Mouse (Mus musculus) lung, postnatal 10 days (tissue): ENCODE data around the gene Rpap2.

Experiments
- DNase-seq: peaks from one replicate; pipeline ENCODE4 v3.0.0; 2021

The Rpap2 gene

DNA sequence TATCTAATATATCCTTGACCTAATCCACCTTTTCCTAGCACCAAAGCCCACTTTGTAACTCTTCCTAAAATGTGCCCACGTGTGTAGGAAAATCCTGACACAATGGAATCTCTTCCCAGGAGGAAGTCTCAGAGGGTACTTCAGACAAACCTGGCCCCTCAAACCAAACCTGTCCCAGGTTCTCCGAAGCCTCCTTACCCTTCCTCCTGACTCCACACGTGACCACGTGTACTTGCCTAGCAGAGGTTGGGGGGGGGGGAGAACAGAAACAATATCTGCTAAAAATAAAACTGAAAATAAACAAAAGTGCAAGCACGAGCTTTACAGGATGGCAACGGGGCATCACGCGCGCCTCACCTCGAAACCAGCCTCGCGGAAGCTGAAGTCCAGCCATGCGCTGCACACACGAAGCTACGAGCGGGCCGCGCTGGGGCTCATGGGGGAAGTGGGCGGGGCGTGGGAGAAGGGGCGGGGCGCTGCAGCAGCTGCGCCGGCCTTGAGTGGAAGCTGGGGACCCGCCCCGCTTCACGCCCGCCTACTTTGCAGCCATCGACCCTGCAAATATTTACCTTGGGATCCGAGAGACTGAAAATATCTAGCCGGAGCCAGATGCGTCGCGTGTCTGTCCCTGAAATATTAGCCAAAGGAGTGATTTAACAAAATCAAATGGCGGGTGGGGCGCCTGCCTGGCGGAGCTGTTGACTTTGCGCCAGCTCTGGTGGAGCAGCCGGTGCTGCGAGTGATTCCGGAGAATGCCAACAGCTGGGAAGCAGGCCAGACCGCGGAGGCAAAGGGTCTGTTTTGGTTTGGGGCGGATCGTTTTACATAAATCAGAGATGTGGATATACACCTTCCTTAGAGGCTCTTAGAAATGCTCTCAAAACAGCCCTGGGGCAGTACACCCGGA is 90.7 kb downstream of the Rpap2 start:
- peak; percentile 70 for DNase-seq

DNA sequence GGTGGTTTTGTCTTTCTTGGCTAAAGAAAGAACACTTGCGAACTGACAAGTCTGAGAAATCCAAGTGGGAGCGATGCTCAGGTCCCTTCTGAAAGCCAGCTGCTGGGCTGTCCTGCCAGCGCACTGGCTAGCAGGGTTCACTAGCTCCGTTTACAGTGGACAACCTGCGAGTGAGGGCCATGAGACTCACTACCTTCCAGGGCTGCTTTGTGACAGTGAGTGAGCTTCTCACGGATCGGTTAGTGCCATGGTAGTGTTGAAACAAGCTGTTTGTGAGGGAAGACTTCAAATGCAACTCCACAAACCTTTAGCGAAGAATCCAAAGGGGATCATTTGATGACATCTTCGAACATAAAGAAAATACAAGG is 91.3 kb downstream of the Rpap2 start:
- no peak for DNase-seq

DNA sequence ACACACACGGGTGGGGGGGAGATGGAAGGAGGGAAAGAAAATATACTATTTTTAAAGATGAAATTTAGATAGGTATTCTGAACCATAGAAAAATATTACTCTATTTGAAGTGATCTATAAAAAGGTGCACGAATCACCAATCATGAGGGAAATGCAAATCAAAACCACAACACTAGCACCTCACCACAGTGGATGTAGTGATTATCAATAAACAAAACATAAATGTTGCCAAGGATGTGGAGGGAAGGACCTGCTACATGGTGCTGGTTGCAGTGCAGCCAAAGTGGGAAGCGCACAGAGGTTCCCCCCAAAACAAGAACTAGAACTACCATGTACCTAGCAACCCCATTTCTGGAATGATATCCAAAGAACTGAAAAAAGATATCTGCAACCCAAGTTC is 97.8 kb downstream of the Rpap2 start:
- no peak for DNase-seq

DNA sequence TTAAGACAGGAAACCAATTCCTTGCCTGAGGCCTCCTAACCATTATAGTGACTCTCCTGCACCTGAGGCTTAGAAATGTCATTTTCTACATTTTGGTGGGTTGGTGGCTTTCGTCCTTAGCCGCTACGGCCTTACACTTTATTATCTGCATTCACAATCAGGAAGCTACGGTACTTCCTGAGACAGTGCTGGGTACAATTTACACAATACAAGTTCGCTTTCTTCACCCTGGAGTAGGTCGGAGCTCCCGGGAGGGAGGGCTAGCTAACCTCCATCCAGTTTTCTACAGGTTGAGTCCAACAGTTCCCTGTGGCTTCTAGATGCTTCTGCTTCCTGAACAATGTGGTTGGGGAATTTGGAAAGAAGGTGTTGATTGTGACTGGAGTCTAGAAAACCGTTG is 101.7 kb downstream of the Rpap2 start:
- DNase-seq: no peak

DNA sequence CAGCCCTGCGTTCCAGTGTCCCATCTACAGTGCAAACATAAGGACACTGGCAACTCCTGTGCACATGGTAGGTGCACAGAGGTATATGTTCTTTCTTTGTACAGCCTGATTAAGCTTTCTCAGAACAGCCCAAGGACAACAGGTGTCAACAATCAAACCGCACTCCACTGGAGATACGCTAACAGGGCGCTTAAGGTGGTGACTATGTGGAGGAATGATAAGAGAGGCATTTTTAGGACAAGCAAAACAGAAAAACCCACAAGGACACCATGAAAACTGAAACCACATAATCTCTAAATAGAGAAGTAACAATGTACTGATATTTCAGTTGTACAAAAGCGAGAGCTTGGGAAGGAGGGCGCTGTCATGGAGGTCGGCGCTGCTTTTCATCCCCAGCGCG is 103.7 kb downstream of the Rpap2 start:
- no peak for DNase-seq

DNA sequence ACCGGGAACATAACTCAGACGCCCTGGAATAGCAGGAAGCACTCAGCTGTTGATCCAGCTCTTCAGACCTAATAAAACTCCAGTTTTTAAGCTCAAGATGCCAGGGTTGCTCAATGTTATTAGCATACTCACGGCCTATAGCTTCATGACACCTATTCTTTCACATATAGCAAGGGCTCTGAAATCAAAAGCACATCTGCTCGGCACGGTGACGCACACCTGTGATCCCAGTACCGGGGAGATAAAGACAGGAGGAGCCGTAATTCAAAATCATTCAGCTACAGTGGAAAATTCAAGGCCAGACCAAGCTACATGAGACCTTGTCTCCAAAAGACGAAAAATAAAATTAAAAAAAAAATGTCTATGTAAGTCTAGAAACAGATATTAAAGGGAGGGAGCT is 104.5 kb downstream of the Rpap2 start:
- no peak for DNase-seq

DNA sequence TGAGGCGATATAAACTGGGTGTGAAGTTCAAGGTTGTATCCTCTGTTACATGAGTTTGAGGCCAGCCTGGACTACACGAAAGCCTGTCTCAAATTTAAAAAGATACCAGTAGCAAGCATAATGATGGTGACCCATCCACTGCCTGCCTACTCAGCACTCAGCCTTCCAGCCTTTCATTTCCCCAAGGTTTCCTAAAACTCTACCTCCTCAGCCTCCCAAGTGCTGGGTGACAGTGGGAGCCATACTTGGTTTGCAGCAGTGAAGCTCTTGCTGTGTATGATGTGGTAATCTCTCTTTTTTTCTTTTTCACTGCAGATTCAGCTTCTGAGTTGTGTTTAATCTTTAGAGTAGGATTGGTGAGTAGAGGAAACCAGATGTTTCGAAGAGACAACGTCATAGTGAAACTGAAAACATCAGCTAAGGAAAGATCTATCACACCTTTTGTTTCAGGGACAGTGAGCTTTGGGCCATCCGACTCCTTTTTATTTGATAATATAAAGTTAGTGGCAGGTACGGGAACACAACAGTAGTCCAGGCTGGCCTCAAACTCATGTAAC is 106.1 kb downstream of the Rpap2 start:
- DNase-seq: no peak

DNA sequence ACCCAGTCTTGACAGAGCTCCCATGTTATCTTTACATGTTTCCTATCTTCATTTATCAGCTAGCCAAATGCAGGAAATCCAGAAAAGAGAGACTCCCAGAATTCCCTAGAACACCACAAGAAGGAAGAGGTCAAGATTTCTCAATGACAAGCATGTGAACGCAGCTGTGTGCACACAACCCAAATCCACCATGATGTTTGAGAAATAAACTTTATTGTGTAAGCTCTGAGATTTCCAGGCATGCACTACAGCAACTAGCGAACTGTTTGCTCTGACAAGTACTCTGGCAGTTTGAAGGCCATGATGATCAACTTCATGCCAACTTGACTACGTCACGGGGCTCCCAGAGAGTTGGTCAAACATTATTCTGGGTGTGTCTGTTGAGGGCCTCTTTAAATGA is 108.6 kb downstream of the Rpap2 start:
- peak; percentile 37 for DNase-seq

DNA sequence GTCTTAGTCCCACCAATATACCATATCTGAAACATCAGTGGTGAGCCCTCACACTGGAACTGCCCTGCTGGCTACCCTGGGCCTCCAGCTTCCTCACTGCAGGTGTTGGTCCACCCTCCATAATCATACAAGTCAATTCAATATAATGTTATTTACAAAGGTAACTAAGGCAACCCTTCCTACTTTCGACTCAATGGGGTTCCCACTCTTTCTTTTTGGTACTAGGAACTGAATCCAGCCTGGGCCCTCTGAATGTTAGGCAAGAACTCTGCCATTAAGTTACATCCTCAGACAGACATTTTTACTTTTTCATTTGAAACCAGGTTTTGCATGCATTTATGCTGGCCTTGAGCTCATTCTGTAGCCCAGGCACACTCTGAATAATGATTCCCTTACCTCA is 109.1 kb downstream of the Rpap2 start:
- no peak for DNase-seq

DNA sequence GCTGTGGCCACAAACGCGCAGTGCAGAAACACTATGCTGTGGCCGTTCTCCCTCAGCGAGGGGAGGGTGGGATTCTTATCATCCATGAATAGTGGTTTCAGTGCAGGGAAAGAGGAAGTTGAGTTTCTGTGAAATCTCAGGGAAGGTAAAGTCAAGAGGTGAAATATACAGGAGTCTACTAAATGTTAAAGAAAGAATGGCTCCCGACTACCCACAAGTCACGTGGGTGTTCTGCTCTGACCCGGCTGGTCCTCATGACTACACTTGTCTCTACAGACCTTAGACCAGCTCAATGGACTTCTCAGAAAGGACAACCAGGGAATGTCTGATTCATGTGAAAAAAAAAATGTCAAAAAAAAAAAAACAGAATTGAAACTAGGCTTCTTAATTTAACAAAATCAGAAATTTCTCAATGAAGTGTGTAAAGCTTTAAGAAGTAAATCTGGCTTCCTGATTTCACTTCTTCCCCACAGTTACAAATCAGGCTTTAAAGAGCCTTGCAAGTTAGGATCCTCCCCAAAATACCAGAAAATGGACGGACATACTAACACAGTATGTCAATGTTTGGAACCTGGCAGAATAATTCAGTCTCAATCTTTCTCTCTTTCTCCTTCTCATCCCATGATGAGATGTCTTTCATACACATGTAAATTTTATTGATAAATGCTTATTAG is 111.1 kb downstream of the Rpap2 start:
- DNase-seq: no peak
